Mouse (Mus musculus) spleen, adult 2 months (tissue): ENCODE data around the gene Hs3st4.

Source experiments
- CTCF ChIP-seq: fragments of 200-500 bp; IDR thresholded peaks from 2 replicates; pipeline ENCODE4 v1.5.1; 2011; ENCODE audit warnings: mild to moderate bottlenecking, inconsistent platforms; ENCODE audit not compliant: insufficient read depth, insufficient read length, insufficient replicate concordance; ENCODE audit errors: extremely low read depth
- POLR2A ChIP-seq: fragments of 200-500 bp; IDR thresholded peaks from 2 replicates; pipeline ENCODE4 v1.6.1; 2011; ENCODE audit warnings: low read depth, low read length, inconsistent platforms

DNA sequence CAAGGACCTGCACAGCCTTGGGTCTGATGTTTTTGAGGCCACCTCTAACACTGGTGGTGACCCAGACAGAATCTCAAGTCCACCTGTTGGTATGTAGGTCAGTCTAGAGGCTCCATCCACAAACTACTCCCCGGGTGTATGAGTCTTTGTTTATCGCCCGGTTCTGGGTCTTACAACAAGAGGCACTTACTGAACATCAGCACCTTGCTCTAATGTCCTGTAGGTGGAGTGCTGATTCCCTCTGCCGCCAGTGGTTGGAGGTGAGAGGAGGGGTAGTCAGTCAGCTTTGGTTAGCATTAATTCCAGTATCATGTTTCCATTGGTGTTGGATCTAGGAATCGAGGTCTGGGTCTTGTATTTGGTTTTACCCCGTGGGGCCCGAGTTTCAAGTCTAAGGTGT, 17.2 kb upstream of the Hs3st4 start:
- no peak for TF ChIP-seq POLR2A
- TF ChIP-seq CTCF: no peak
